Mouse (Mus musculus): ENCODE measurements around the gene Gm17606.

DNA sequence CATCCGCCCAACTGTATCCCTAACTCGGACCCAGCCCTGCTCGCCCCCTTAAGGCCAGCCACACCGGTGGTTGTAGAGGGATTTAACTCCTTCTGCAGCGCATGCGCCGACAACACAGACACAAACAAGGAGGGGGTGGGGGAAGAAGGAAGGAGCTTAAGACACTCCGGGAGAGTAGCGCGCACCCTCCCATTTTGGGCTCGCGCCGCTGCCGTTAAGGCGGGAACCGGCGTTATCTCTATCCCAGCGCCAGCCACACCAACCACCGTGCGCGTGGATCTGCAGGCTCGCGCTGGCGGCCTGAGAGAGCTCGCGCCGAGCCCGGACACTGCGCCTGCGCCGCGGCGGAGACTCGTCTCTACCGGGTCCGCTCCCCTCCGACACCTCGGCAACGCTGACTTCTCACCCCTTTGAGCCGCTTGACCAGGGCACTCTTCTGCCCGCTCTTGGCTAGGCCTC lies 45.3 kb downstream of the Gm17606 start, which contains the start of gene 1700123O20Rik:
- TF ChIP-seq MAX (IDR thresholded peaks at IDR 0.05; ENCODE audit: low read depth) (no peak), USF1 (IDR thresholded peaks at IDR 0.05; ENCODE audit: low read depth) (no peak), POLR2A (IDR thresholded peaks at IDR 0.05; ENCODE audit: insufficient read length, low read depth) (no peak), POLR2AphosphoS2 (IDR thresholded peaks at IDR 0.05; ENCODE audit: insufficient read length, low read depth) (no peak), E2F4 (IDR thresholded peaks at IDR 0.05; ENCODE audit: insufficient read depth) (no peak), TCF12 (IDR thresholded peaks at IDR 0.05; ENCODE audit: insufficient read depth, poor library complexity, severe bottlenecking) (no peak), REST (IDR thresholded peaks at IDR 0.05; ENCODE audit: insufficient read depth, insufficient read length) (no peak), SRF (IDR thresholded peaks at IDR 0.05; ENCODE audit: control insufficient read depth, insufficient read length, low read depth) (no peak), MYOG (IDR thresholded peaks at IDR 0.05; ENCODE audit: control insufficient read depth in 1 of 3, insufficient read depth in 1 of 3, insufficient read length in 2 of 3, low read depth in 2 of 3) (peak in 1 of 3 experiments; percentile 23), CEBPB (IDR thresholded peaks at IDR 0.05; ENCODE audit: insufficient read depth, poor library complexity, severe bottlenecking) (no peak), MYOD1 (IDR thresholded peaks at IDR 0.05; ENCODE audit: control insufficient read depth in 1 of 3, insufficient read length in 2 of 3, low read depth in 2 of 3) (no peak), TCF3 (IDR thresholded peaks at IDR 0.05; ENCODE audit: insufficient read length, low read depth) (no peak)
